Mouse (Mus musculus) cerebellum, postnatal 10 days (tissue): ENCODE measurements at regions not wholly inside any gene's neighbourhood (a gene's known extent, or its start where the extent isn't known, plus 50 kb on each side); places are given as distances from the start of the nearest gene placed in this dataset.

Experiments
- DNase-seq, 2 experiments: peaks; one replicate each; pipeline ENCODE4 v3.0.0; 2021; ENCODE audit warnings: mixed read lengths in 2 of 2

DNA sequence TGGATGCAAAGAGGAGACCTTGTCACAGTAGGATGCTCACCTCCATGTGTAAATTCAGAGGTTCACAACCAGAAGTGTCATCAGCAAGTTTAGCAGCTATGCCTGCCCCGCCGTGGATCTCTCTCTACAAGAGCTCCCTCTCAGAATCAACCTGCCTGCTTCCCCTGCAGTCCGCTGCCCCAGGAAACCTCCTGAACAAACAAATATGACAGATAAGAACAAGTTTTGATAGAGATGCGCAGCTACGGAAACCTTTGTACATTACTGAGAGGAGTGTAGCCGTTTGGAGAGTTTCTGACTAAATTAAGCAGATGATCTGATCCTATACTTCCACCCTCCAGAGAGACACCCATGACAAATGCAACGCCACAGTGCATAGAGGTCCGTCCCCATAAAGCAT, 88.8 kb upstream of the Cadm1 start:
- DNase-seq = no peak

- no peak for DNase-seq
Observed at GRCm38 (mm10) chr9:47444168-47444567, 85.8 kb upstream of the Cadm1 start.

DNA sequence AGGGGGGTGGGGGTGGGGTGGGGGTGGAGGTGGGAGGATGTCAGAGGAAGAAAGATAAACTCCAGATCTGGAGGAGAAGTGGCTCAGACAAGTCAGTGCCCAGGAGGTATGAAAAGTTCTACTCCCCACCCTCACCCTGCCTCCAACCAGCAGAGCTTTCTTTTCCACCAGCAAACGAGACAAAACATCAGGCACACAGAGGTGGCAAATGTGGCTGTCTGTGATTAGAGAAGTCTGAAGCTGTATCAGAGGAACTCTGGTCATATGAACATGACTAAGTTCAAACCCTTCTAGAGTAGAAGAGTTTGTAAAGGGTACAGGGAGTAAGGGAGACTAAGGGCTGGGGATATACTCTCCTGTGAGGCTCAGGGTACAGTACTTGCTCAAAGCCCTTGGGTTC, 85.2 kb upstream of the Cadm1 start:
- no peak for DNase-seq

DNA sequence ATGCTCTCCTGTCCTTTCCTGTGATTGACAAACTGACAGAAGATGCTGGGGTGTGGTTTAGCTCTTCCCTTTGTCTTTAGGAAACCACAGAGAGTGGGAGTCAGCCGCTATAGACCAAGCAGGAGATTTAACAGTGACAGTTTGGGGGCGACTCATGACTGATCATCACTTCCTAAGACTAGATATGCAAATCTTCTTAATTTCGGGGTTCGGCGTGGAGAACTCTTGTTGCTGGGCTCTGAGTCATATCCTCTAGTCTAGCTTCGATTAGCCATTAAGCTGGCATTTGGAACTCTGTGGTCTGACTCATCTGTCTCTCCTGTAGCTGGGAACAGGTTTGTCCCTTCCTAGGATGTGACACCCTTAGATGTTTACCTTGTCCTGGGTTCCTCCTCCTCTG, 84.6 kb upstream of the Cadm1 start:
- DNase-seq = no peak

GRCm38 (mm10) chr9:47452752-47453151, 77.2 kb upstream of the Cadm1 start:
- no peak for DNase-seq

- no peak for DNase-seq
Observed at GRCm38 (mm10) chr9:47458721-47459418, 71.1 kb upstream of the Cadm1 start.

DNA sequence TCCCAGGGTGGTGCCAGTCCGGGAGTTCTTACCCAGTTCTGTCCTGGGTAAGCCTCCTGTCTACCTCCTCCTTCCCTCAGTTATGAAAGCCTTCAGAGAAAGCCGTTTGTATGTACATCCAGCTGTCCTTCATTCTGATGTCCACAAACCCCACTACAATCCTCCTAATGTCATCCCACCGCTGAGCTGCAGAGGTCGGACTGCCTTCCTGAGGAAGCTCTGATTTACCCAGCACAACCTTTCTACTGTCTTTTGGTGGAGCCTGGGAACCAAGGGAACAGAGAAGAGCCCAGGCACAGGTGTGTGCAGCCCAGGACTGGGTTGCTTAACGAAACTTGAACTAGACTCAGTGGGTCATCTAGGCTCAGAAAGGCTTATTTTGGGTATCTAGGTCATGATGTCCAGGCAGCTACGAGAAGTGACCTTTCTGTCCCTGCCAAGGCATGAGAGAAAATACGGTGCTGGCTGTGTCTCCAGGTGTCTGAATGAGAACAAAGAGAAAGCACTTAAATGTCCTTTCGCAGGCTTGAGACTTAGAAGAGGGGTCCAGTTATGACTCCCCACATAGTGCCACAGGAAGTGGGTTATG, 70.4 kb upstream of the Cadm1 start:
- no peak for DNase-seq

- no peak for DNase-seq
Observed at GRCm38 (mm10) chr9:47460241-47460640, 69.7 kb upstream of the Cadm1 start.

- no peak for DNase-seq
Observed at GRCm38 (mm10) chr9:47461915-47462314, 68.1 kb upstream of the Cadm1 start.

DNA sequence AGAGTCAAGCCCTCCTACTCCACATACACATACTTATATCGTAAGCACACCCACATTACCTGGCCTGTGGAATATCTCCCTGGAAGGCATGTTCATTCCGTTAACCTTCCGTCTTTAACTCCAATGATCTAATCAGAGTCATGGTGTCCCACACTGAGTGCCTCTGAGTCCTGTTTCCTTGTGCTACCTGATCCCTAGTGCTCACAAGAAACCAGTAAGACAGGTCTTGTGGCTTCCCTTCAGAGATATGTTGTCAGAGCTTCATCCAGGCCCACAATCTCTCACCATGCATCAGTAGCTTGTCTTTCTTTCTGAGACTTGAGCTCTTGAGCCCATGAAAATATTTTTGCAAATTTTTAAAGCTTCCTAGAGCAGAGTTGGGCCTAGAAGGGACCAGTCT, 63.2 kb upstream of the Cadm1 start:
- DNase-seq = no peak

- no peak for DNase-seq
Observed at GRCm38 (mm10) chr9:47467815-47468214, 62.2 kb upstream of the Cadm1 start.

DNA sequence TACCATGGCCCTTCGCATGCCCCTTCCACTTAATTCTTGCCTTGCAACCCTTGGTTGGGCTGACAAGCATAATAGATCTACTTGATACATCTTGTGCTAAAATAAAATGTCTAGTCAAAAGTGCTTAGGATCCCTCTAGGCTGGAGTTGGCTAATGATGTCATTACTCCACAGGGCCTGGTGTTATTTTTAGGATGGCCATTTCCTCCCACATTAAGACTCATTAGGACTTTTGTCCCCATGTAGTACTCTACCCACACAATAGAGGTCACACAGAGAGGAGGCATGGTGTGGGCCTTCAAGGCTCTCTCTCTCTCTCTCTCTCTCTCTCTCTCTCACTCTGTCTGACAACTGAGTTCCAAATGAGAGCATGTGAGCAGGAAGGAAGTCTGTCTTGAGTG, 60.4 kb upstream of the Cadm1 start:
- no peak for DNase-seq

DNA sequence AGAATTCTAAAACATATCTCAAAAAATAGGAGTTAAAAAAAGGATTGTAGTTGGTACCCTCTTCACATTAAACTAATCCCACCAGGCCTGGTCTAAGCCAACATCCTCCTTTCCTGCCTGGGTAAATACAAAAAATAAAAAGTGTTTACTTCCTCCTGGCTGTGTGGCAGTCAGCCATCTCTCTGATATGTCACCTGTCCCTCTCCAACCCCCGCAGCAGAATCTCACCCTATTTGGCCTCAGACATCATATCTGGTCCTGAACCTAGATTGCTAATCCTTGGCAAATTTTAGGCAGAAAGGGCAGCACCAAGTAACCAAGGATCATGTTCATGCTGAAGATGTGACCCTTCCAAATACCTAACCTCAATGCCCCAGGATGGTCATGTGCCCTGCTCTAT, 59.2 kb upstream of the Cadm1 start:
- peak; percentile 38 to 42 for DNase-seq

DNA sequence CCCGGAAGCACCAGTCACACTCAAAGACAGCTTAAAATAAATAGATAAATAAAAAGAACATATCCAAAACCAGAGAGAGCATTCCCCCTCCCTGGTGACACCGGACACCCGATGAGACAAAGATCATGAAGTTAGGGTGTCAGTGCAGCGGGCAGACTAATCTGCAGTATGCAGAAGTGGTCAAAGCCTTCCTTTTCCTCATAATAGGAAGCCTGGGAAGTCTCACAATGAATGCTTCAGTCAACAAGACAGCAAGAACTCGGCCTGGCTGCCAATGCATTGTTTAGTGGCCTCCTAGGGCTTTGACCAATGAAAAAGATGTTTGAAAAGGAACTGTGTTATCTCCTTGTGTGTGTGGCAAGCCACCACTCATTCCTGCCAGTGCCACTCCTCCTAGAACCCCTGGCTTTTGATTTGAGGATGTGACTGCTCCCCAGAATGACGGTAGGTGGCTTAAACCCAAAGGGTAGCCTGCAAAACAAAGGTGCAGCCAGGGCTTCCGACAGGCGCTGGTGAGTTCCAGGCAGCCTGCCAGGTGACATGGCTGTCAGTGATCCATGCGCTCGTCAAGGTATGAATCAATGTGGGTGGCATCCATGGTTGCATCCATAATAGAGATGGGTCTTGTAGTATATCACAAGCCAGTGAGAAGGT, 58.1 kb upstream of the Cadm1 start:
- peak; percentile 56 to 61 for DNase-seq

DNA sequence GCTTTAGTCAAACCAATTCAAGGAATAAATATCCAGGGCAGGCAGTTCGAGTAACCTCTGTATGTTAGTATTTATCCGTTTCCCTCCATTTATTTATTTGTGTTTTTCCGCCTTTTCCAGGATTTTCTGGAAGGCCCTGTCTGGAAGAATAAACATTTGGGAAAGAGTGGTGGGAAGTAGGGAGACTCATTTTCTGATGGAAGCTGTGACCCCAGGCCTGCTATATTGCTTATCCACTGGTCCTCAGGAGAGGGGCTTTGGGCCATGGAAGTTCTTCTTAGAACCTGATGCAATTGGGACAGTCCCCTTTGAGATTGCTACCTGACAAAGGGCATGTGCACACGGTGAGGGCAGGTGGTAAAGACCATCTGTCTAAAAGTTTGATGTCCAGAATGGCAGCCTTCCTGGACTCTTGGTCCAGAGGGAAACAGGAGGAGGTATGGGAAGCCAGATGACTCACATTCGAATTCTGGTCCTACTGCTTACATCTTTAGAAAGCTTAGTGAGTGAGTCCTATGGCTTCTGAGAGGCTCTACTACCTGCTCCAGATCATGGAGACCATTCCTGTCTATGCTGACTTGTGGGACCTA, 56.1 kb upstream of the Cadm1 start:
- no peak for DNase-seq

DNA sequence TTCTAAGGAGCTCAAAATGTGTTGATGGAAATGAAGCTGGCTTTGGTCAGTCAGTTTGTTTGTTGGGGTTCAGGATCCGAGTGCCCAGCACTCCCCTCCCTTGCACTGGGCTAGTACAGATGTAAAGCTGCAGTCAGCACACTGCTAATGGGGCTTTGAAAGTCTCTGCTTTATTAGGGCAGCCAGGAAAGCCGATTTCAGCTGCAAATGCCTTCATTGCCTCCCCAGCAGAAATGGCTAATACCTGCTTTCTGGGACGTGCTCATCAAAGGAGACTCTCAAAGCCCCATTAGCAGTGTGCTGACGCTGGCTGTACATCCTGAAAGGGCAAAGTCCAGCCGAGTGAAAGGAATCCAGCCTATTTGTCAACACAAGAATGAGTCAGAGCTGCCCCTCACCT, 55.2 kb upstream of the Cadm1 start:
- no peak for DNase-seq

GRCm38 (mm10) chr9:47477889-47478288, 52.1 kb upstream of the Cadm1 start:
- DNase-seq = no peak
